Mouse (Mus musculus): ENCODE results near the gene Frrs1l.

DNA sequence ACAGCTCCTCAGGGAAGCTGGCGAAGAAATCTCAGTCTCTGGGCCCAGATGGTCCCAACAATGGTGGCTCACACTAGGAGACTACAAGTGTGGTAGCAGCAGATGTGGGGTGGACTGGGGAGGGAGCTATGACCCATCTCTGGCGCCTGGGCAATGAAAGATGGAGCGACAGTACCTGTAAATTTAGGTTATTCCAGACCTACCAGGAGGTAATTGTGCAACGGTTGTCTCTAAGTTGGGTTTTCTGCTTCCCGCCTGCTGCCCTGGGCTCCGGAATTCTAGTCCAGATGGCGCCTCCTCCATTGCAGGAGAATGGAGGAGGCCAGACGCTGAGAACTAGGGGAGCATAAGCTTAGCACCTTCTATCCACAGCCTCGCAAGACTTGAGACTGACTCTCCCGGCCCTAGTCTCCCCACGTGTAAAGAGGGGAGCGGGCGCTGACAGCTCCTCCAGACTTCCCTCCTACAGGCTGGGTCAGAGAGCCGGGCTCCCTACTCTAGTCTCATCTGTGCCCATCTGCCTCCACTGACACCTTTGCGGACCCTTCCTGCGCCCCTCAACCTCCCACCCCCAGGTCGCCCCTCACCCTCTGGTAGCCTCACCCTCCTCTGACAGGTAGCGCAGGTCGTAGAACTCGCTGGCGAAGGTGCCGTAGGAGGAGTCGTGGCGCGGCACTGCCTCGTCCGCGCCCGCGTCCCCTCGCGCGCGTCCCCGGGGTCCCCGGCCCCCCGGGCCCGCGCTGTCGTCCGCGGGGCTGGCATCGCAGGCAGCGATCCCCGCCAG lies 568 bp downstream of the Frrs1l start:
- TF ChIP-seq CTCF (IDR thresholded peaks at IDR 0.05; ENCODE audit: low read depth, low read length) (no peak), POLR2A (IDR thresholded peaks at IDR 0.05; ENCODE audit: borderline replicate concordance, low read depth, low read length) (no peak)
